Mouse (Mus musculus): ENCODE data around the gene Stx6. TPM values are rescaled to one million over a fixed set of nuclear protein-coding genes. Genes with fewer than 3 reads are reported as not detected.

Stx6 gene
- 21.8 TPM for polyA plus RNA-seq (2014; fragmentation: Illumina TruSeq; extraction: RNeasy Lipid Tissue Mini Kit (QIAGEN cat#74804); ENCODE audit: insufficient read depth, low read depth, low replicate concordance)

GRCm38 (mm10) chr1:155158141-155158969 lies at the start of gene Stx6:
Gene Stx6 (plus strand): TSS chr1:155158715.

GRCm38 (mm10) chr1:155146572-155146980 lies 11.9 kb upstream of the Stx6 start, which contains the start of gene Mr1:
Gene Mr1 (minus strand): TSS chr1:155146814.

GRCm38 (mm10) chr1:155243797-155244770 lies 85.6 kb downstream of the Stx6 start, which contains the start of gene BC034090:
Gene BC034090 (minus strand): TSS chr1:155244444.

Other genes with a start within 250 kb of the Stx6 start
- 30.4 TPM for gene Ier5, start 59.1 kb upstream of the Stx6 start, polyA plus RNA-seq (2014; fragmentation: Illumina TruSeq; extraction: RNeasy Lipid Tissue Mini Kit (QIAGEN cat#74804); ENCODE audit: insufficient read depth, low read depth, low replicate concordance)
- 11.9 TPM for gene Mr1, start 11.9 kb upstream of the Stx6 start, polyA plus RNA-seq (2014; fragmentation: Illumina TruSeq; extraction: RNeasy Lipid Tissue Mini Kit (QIAGEN cat#74804); ENCODE audit: insufficient read depth, low read depth, low replicate concordance)
- gene BC034090, start 85.7 kb downstream of the Stx6 start, polyA plus RNA-seq (2014; fragmentation: Illumina TruSeq; extraction: RNeasy Lipid Tissue Mini Kit (QIAGEN cat#74804); ENCODE audit: insufficient read depth, low read depth, low replicate concordance): 4.6 TPM